Mouse (Mus musculus) heart, embryonic 12.5 days (tissue): Measurements from ENCODE around the gene Ica1. TPM values are rescaled to one million over a fixed set of nuclear protein-coding genes. Genes with fewer than 3 reads are reported as not detected.

ENCODE experiments used
- ATAC-seq: fragments of 200-750 bp; cut with Nextera tagmentation; 2 replicates; pipeline ENCODE4 v1.8.0; 2017; ENCODE audit warnings: moderate TSS enrichment, moderate library complexity; ENCODE audit not compliant: insufficient number of reproducible peaks, low FRiP score
- H3K27ac ChIP-seq: fragments of 300-500 bp; sonication (generic); 2 replicates; pipeline ENCODE4 v1.5.1; 2016; ENCODE audit warnings: mild to moderate bottlenecking, moderate library complexity; ENCODE audit not compliant: poor library complexity, severe bottlenecking
- H3K27me3 ChIP-seq: fragments of 300-500 bp; sonication (generic); replicated peaks from 2 replicates; pipeline ENCODE4 v1.6.1; 2016; ENCODE audit warnings: mild to moderate bottlenecking, moderate library complexity
- H3K36me3 ChIP-seq: fragments of 300-500 bp; sonication (generic); 2 replicates; pipeline ENCODE4 v1.6.1; 2016; ENCODE audit warnings: mild to moderate bottlenecking, moderate library complexity
- H3K4me1 ChIP-seq: fragments of 300-500 bp; sonication (generic); replicated peaks from 2 replicates; pipeline ENCODE4 v1.6.1; 2016; ENCODE audit warnings: mild to moderate bottlenecking
- H3K4me2 ChIP-seq: fragments of 300-500 bp; sonication (generic); 2 replicates; pipeline ENCODE4 v1.6.1; 2016; ENCODE audit warnings: mild to moderate bottlenecking, moderate library complexity
- H3K4me3 ChIP-seq: fragments of 300-500 bp; sonication (generic); 2 replicates; pipeline ENCODE4 v1.5.1; 2016; ENCODE audit warnings: mild to moderate bottlenecking
- H3K9ac ChIP-seq: fragments of 300-500 bp; sonication (generic); 2 replicates; pipeline ENCODE4 v1.6.1; 2016; ENCODE audit warnings: mild to moderate bottlenecking, moderate library complexity
- H3K9me3 ChIP-seq: fragments of 300-500 bp; sonication (generic); replicated peaks from 2 replicates; pipeline ENCODE4 v1.6.1; 2016; ENCODE audit warnings: mild to moderate bottlenecking, moderate library complexity
- WGBS: fragments of 180-500 bp; shearing (Covaris S2); methylation state at CpG from one replicate; pipeline ENCODE4 v1.1.7; 2016; 5-methylcytosine and 5-hydroxymethylcytosine counted together
- polyA plus RNA-seq: library from polyadenylated mRNA; unstranded; fragments of >200 nt; fragmentation: Nextera tagmentation; extraction: Ambion mirVana; gene quantifications from 2 replicates; pipeline ENCODE4 v1.2.1, GENCODE M21; 2016

The Ica1 gene
- polyA plus RNA-seq, 1 experiment from 2014 or later: 30.5 TPM

GRCm38 (mm10) chr6:8742449-8742848 lies 35.8 kb downstream of the Ica1 start:
- Histone ChIP-seq H3K27me3 (no peaks in the 10 kb centered on the region), H3K27ac (no peak overlapping the region), H3K4me3 (no peak overlapping the region), H3K36me3 (peaks cover 7% of the 10 kb centered on the region; the same call in 1 of the 2 replicates), H3K9ac (no peak overlapping the region), H3K4me1 (peaks cover 11% of the 10 kb centered on the region; the same call in 1 of the 2 replicates), H3K9me3 (no peaks in the 10 kb centered on the region), H3K4me2 (no peak overlapping the region)
- WGBS: 23% methylated on average over 3 of the region's 3 CpGs
- no peak for ATAC-seq

GRCm38 (mm10) chr6:8741659-8742058 lies 36.6 kb downstream of the Ica1 start:
- 68% methylated on average over 1 of the region's 1 CpGs for WGBS
- Histone ChIP-seq H3K9me3 (no peaks in the 10 kb centered on the region), H3K4me1 (peaks cover 11% of the 10 kb centered on the region; the same call in 1 of the 2 replicates), H3K27me3 (no peaks in the 10 kb centered on the region), H3K4me2 (no peak overlapping the region), H3K27ac (no peak overlapping the region), H3K9ac (no peak overlapping the region), H3K36me3 (peaks cover 7% of the 10 kb centered on the region; the same call in 1 of the 2 replicates), H3K4me3 (no peak overlapping the region)
- no peak for ATAC-seq

- no peak overlapping the region for H3K9ac ChIP-seq
- no peak overlapping the region for H3K4me2 ChIP-seq
- no peaks in the 10 kb centered on the region for H3K27me3 ChIP-seq
- H3K4me3 ChIP-seq: no peak overlapping the region
- H3K9me3 ChIP-seq: no peaks in the 10 kb centered on the region
- H3K4me1 ChIP-seq: peaks cover 8% of the 10 kb centered on the region; the same call in 1 of the 2 replicates
- ATAC-seq: no peak
- H3K27ac ChIP-seq: no peak overlapping the region
- H3K36me3 ChIP-seq: peaks cover 3% of the 10 kb centered on the region; the same call in 1 of the 2 replicates
- 78% methylated on average over 2 of the region's 2 CpGs for WGBS
Measured at GRCm38 (mm10) chr6:8740092-8740491, 38.2 kb downstream of the Ica1 start.

GRCm38 (mm10) chr6:8738396-8738795 lies 39.9 kb downstream of the Ica1 start:
- WGBS: 68% methylated on average over 4 of the region's 4 CpGs
- Histone ChIP-seq H3K9ac (no peak overlapping the region), H3K4me1 (peaks cover 9% of the 10 kb centered on the region; the same call in 1 of the 2 replicates), H3K4me3 (no peak overlapping the region), H3K9me3 (no peaks in the 10 kb centered on the region), H3K4me2 (no peak overlapping the region), H3K36me3 (peaks cover 3% of the 10 kb centered on the region; the same call in 1 of the 2 replicates), H3K27me3 (no peaks in the 10 kb centered on the region), H3K27ac (no peak overlapping the region)
- ATAC-seq: no peak

- no peak overlapping the region for H3K27ac ChIP-seq
- H3K4me1 ChIP-seq: peaks cover 21% of the 10 kb centered on the region
- no peaks in the 10 kb centered on the region; the same call in 1 of the 2 replicates for H3K36me3 ChIP-seq
- no peak overlapping the region for H3K4me3 ChIP-seq
- no peak overlapping the region for H3K9ac ChIP-seq
- H3K9me3 ChIP-seq: no peaks in the 10 kb centered on the region
- no peak overlapping the region for H3K4me2 ChIP-seq
- H3K27me3 ChIP-seq: no peaks in the 10 kb centered on the region
- no peak for ATAC-seq
Measured at GRCm38 (mm10) chr6:8736493-8736820, 41.8 kb downstream of the Ica1 start.

- H3K27ac ChIP-seq: no peak overlapping the region
- H3K27me3 ChIP-seq: no peaks in the 10 kb centered on the region
- WGBS: 60% methylated on average over 8 of the region's 8 CpGs
- H3K9ac ChIP-seq: no peak overlapping the region
- H3K9me3 ChIP-seq: no peaks in the 10 kb centered on the region
- H3K4me2 ChIP-seq: no peak overlapping the region
- no peak overlapping the region for H3K4me3 ChIP-seq
- no peak; the same call in 1 of the 2 replicates for ATAC-seq
- H3K4me1 ChIP-seq: peaks cover 21% of the 10 kb centered on the region
- H3K36me3 ChIP-seq: no peaks in the 10 kb centered on the region; the same call in 1 of the 2 replicates
Measured at GRCm38 (mm10) chr6:8735657-8736492, 42.4 kb downstream of the Ica1 start.

GRCm38 (mm10) chr6:8735044-8735443 lies 43.2 kb downstream of the Ica1 start:
- no peak overlapping the region for H3K9ac ChIP-seq
- H3K4me2 ChIP-seq: no peak overlapping the region
- H3K9me3 ChIP-seq: no peaks in the 10 kb centered on the region
- ATAC-seq: no peak
- no peak overlapping the region for H3K4me3 ChIP-seq
- H3K27me3 ChIP-seq: no peaks in the 10 kb centered on the region
- H3K4me1 ChIP-seq: peaks cover 21% of the 10 kb centered on the region
- no peaks in the 10 kb centered on the region for H3K36me3 ChIP-seq
- 85% methylated on average over 3 of the region's 3 CpGs for WGBS
- H3K27ac ChIP-seq: no peak overlapping the region

- no peaks in the 10 kb centered on the region for H3K27me3 ChIP-seq
- no peak overlapping the region for H3K4me3 ChIP-seq
- H3K4me1 ChIP-seq: peaks cover 21% of the 10 kb centered on the region
- no peak overlapping the region for H3K9ac ChIP-seq
- peak; percentile 74 for ATAC-seq
- peak overlapping the region; percentile 14; the same call in 1 of the 2 replicates for H3K4me2 ChIP-seq
- H3K9me3 ChIP-seq: no peaks in the 10 kb centered on the region
- 26% methylated on average over 5 of the region's 5 CpGs for WGBS
- H3K36me3 ChIP-seq: no peaks in the 10 kb centered on the region; the same call in 1 of the 2 replicates
- H3K27ac ChIP-seq: peak overlapping the region; percentile 82
Measured at GRCm38 (mm10) chr6:8732492-8732891, 45.8 kb downstream of the Ica1 start.

- no peak overlapping the region for H3K9ac ChIP-seq
- peaks cover under 1% of the 10 kb centered on the region; the same call in 1 of the 2 replicates for H3K36me3 ChIP-seq
- H3K4me3 ChIP-seq: no peak overlapping the region
- H3K4me2 ChIP-seq: no peak overlapping the region
- no peaks in the 10 kb centered on the region for H3K9me3 ChIP-seq
- WGBS: 51% methylated on average over 4 of the region's 4 CpGs
- H3K4me1 ChIP-seq: peaks cover 21% of the 10 kb centered on the region
- H3K27ac ChIP-seq: peak overlapping the region; percentile 82
- no peak for ATAC-seq
- H3K27me3 ChIP-seq: no peaks in the 10 kb centered on the region
Measured at GRCm38 (mm10) chr6:8731656-8732191, 46.6 kb downstream of the Ica1 start.

- no peak for ATAC-seq
- no peak overlapping the region for H3K4me3 ChIP-seq
- no peaks in the 10 kb centered on the region for H3K27me3 ChIP-seq
- H3K4me2 ChIP-seq: no peak overlapping the region
- H3K4me1 ChIP-seq: peaks cover 21% of the 10 kb centered on the region
- WGBS: 91% methylated on average over 2 of the region's 2 CpGs
- peaks cover 4% of the 10 kb centered on the region; the same call in 1 of the 2 replicates for H3K36me3 ChIP-seq
- no peaks in the 10 kb centered on the region for H3K9me3 ChIP-seq
- no peak overlapping the region for H3K9ac ChIP-seq
- H3K27ac ChIP-seq: no peak overlapping the region
Measured at GRCm38 (mm10) chr6:8730433-8730832, 47.9 kb downstream of the Ica1 start.

GRCm38 (mm10) chr6:8727806-8728205 lies 50.5 kb downstream of the Ica1 start:
- Histone ChIP-seq H3K4me3 (no peak overlapping the region), H3K9ac (no peak overlapping the region), H3K27ac (no peak overlapping the region), H3K36me3 (peaks cover 4% of the 10 kb centered on the region; the same call in 1 of the 2 replicates), H3K9me3 (no peaks in the 10 kb centered on the region), H3K27me3 (no peaks in the 10 kb centered on the region), H3K4me2 (no peak overlapping the region), H3K4me1 (peaks cover 14% of the 10 kb centered on the region)
- 90% methylated on average over 8 of the region's 8 CpGs for WGBS
- ATAC-seq: no peak
